Mouse (Mus musculus): ENCODE results near the gene Sult2a7. TPM values are rescaled to one million over a fixed set of nuclear protein-coding genes. Genes with fewer than 3 reads are reported as not detected.

The Sult2a7 gene
- polyA plus RNA-seq (2017; shearing (Covaris generic)), result not detected

DNA sequence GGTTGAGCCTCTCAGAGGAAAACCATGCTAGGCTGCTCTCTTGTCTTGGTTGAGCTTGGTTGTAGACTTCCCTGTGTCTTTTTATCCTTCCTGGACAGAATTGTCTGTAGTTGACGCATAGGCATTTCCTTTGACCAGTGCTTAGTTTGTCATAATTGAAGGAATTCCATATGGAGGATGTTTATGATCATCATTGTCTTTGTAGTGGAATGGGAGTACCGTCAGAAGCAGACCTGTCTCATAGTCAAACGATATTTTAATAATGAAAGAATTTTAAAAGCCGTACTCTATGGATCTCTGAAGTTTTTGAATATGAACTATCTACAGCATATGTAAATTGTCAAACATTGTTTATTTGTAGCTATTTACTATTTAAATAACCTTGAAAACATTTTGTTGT lies at the start of gene Sult2a7:
Gene Sult2a7 (minus strand): TSS at position 101 of the 400 bp plus-strand sequence.
- no peak for ATAC-seq

GRCm38 (mm10) chr7:14525280-14525679 lies 31.2 kb upstream of the Sult2a7 start:
- ATAC-seq, result no peak

DNA sequence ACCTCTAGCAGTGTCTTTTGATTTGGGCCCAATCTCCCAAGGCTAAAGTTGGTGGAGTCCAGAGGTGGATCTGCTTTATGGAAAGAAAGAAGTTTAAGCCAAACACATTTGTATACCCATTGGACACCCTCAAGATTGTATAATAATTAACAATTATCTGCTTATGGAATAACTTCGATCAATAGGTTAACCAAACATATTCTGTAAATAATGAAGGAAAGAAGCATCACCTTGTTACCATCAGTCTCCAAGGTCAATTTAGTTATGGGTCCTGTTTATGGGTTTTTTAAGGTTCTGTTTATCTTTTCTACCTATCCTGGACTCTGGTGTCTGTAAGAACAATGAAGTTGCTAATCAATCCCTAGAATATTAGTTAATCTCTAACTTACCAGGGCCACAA lies 28.6 kb upstream of the Sult2a7 start:
- no peak for ATAC-seq

- ATAC-seq, result no peak
Measured at GRCm38 (mm10) chr7:14518301-14518700, 24.3 kb upstream of the Sult2a7 start.

DNA sequence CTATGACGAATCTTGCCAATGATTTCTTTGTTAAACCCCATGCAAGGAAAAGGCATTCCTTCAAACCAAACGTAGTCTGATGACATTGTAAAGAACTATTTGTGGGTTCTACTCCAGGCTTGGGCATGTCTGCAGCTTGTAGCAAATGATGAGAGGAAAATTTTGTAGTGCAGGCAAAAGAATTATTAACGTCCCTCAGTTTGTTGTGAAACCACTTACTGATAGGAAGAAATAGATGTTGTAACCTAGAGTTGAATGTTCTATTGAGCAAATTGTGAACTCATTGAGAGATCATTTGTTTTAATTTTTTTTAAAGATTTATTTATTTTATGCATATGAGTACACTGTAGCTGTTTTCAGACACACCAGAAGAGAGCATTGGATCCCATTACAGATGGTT lies 1.1 kb downstream of the Sult2a7 start:
- no peak for ATAC-seq

GRCm38 (mm10) chr7:14446534-14446933 lies 47.5 kb downstream of the Sult2a7 start, which contains the start of gene Sult2a8:
Sult2a8 (minus strand) TSS chr7:14446769.
- ATAC-seq, result no peak

DNA sequence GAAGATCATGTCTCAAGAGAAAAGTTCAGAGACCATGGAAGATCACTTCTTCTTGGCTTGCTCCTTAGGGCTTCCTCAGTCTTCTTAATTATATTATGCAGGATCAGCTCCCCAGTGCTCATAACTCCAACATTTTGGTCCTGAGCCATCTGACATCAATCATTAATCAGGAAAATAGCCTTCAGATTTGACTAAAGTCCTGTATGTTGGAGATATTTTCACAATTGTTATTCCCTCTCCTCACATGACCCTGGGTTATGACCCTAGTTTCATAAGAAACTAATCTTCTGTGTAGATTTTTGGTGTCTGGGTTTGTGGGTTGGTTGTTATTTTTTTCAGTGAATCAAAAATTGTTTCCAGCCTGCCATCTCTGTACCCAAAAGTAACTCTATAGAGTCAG lies 54.4 kb downstream of the Sult2a7 start:
- no peak for ATAC-seq

GRCm38 (mm10) chr7:14438484-14438883 lies 55.5 kb downstream of the Sult2a7 start:
- no peak for ATAC-seq

GRCm38 (mm10) chr7:14438029-14438428 lies 56.0 kb downstream of the Sult2a7 start:
- ATAC-seq, result no peak

Other genes starting within 250 kb of the Sult2a7 start
- not detected for gene Sult2a6, start 239.4 kb downstream of the Sult2a7 start, polyA plus RNA-seq (2017; shearing (Covaris generic))
- gene Obox8, start 160.7 kb downstream of the Sult2a7 start, polyA plus RNA-seq (2017; shearing (Covaris generic)), result under 1 TPM in 1 of 2 experiments, not detected in 1; 0.38 TPM
- not detected for gene Sult2a8, start 47.5 kb downstream of the Sult2a7 start, polyA plus RNA-seq (2017; shearing (Covaris generic))
- not detected for gene Vmn1r90, start 69.3 kb upstream of the Sult2a7 start, polyA plus RNA-seq (2017; shearing (Covaris generic))
- under 1 TPM in 1 of 2 experiments, not detected in 1; 0.32 TPM for gene Obox7, start 165.3 kb upstream of the Sult2a7 start, polyA plus RNA-seq (2017; shearing (Covaris generic))

Measured in activated CD4-positive, CD25-positive, alpha-beta regulatory T cell, adult 4 months (primary cell).